Mouse (Mus musculus) heart, embryonic 10.5 days (tissue): ENCODE results near the gene Gm21775. TPM values are rescaled to one million over a fixed set of nuclear protein-coding genes. Genes with fewer than 3 reads are reported as not detected.
"Not testable (repeated sequence)": the region's sequence is repeated elsewhere in the genome, so short reads cannot be mapped to it uniquely, and the experiment has no call there.

ENCODE experiments used
- DNase-seq: peaks from one replicate; pipeline ENCODE4 v3.0.0-alpha.2; 2017; ENCODE audit warnings: low spot score
- H3K27ac ChIP-seq: fragments of 300-500 bp; sonication (generic); 2 replicates; pipeline ENCODE4 v1.5.1; 2016; ENCODE audit warnings: mild to moderate bottlenecking
- H3K27me3 ChIP-seq: fragments of 300-500 bp; sonication (generic); 2 replicates; pipeline ENCODE4 v1.6.1; 2016; ENCODE audit warnings: mild to moderate bottlenecking; ENCODE audit not compliant: poor library complexity, insufficient read depth, severe bottlenecking
- H3K36me3 ChIP-seq: fragments of 300-500 bp; sonication (generic); 2 replicates; pipeline ENCODE4 v1.6.1; 2016; ENCODE audit warnings: mild to moderate bottlenecking, moderate library complexity
- H3K4me1 ChIP-seq: fragments of 300-500 bp; sonication (generic); 2 replicates; pipeline ENCODE4 v1.6.1; 2016; ENCODE audit warnings: mild to moderate bottlenecking
- H3K4me3 ChIP-seq: fragments of 300-500 bp; sonication (generic); 2 replicates; pipeline ENCODE4 v1.5.1; 2016; ENCODE audit warnings: mild to moderate bottlenecking, moderate library complexity
- H3K9me3 ChIP-seq: fragments of 300-500 bp; sonication (generic); 2 replicates; pipeline ENCODE4 v1.6.1; 2016; ENCODE audit warnings: mild to moderate bottlenecking, moderate library complexity
- WGBS: fragments of 180-500 bp; shearing (Covaris S2); methylation state at CpG from one replicate; pipeline ENCODE4 v1.1.7; 2016; 5-methylcytosine and 5-hydroxymethylcytosine counted together
- polyA plus RNA-seq: library from polyadenylated mRNA; unstranded; fragments of >200 nt; fragmentation: Nextera tagmentation; extraction: Ambion mirVana; gene quantifications from 2 replicates; pipeline ENCODE4 v1.2.1, GENCODE M21; 2016

The Gm21775 gene
- polyA plus RNA-seq, result not detected in 2 replicates

DNA sequence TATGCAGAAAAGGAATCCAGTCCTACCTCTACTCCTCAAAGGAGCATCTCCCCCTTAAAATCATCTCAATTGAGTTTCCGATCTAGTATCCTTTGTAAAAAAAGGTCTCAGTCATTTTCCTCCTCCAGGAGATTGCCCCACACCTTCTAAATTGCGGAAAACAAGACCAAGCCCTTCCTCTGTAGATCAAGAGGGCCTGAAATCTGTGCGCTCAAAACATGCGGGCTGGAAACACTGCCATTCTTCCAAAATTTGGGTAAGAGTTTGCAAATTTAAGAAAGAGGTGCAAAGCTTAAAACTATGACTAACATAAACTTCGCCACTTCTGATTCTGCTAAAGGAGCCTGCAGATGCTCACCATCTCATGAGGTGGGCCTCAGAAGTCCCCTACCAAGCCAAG, at the start of gene Gm21775:
Gm21775 (plus strand) TSS at position 301 of the 400 bp plus-strand sequence.
- not testable (repeated sequence) for H3K27ac ChIP-seq, H3K27me3 ChIP-seq, H3K9me3 ChIP-seq, H3K36me3 ChIP-seq, H3K4me1 ChIP-seq, DNase-seq, H3K4me3 ChIP-seq
- WGBS, result 84% methylated on average over 3 of the region's 5 CpGs

DNA sequence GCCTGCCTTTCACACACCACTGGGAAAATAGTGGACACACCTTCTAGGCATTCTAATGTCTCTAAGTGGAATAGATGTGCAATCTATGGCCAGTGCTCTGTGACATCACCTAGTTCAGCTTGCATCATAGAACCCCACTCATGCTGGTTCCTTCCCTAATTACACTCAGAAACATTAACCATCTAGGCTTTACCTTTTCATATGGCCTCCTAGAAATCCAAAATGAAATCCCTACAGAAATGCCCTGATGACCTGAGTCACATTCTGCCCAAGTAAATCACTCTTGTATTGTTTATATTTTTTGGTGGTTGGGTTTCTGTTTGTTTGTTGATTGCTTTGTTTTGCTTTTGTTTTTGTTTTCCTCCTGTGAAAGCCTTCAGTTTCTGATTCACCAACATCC, 17.3 kb upstream of the Gm21775 start, which contains the start of gene Gm20737:
Gm20737 (minus strand) TSS at position 101 of the 400 bp plus-strand sequence.
- H3K4me1 ChIP-seq, H3K4me3 ChIP-seq, H3K9me3 ChIP-seq, H3K27ac ChIP-seq, DNase-seq, H3K27me3 ChIP-seq, H3K36me3 ChIP-seq: not testable (repeated sequence)

Other genes with a start within 250 kb of the Gm21775 start
- gene Gm20834, start 228.9 kb upstream of the Gm21775 start, polyA plus RNA-seq, result not detected in 2 replicates
- gene Gm28510, start 140.7 kb upstream of the Gm21775 start, polyA plus RNA-seq, result not detected in 2 replicates
- not detected in 2 replicates for gene Gm20737, start 17.4 kb upstream of the Gm21775 start, polyA plus RNA-seq
- not detected in 2 replicates for gene Gm21900, start 62.9 kb downstream of the Gm21775 start, polyA plus RNA-seq
- gene Gm20777, start 199.0 kb downstream of the Gm21775 start, polyA plus RNA-seq, result not detected in 2 replicates